Mouse (Mus musculus): ENCODE measurements around the gene Phgr1.

The Phgr1 gene

GRCm38 (mm10) chr2:118790221-118790550 lies 17.6 kb downstream of the Phgr1 start:
- H3K27me3 ChIP-seq (ENCODE audit: insufficient read depth, low read length), result peaks cover 91% of the 10 kb centered on the region
- H3K9me3 ChIP-seq (ENCODE audit: low read length), result no peaks in the 10 kb centered on the region
- H3K4me3 ChIP-seq (replicated peaks; ENCODE audit: low read length), result peak overlapping the region; percentile 68
- TF ChIP-seq POU5F1 (IDR thresholded peaks at IDR 0.05; ENCODE audit: borderline replicate concordance, low read length) (0 out of 2 replicates have a peak, but pooled peaks have one; percentile 4), CTCF (conservative IDR thresholded peaks at IDR 0.05; ENCODE audit: low read length) (no peak)
- H3K36me3 ChIP-seq (ENCODE audit: insufficient read depth, low read length), result no peaks in the 10 kb centered on the region
- H3K4me1 ChIP-seq (replicated peaks; ENCODE audit: low read depth, low read length), result peaks cover 20% of the 10 kb centered on the region

GRCm38 (mm10) chr2:118790551-118791525 lies 18.3 kb downstream of the Phgr1 start:
- no peaks in the 10 kb centered on the region for H3K36me3 ChIP-seq (ENCODE audit: insufficient read depth, low read length)
- H3K4me1 ChIP-seq (replicated peaks; ENCODE audit: low read depth, low read length), result peaks cover 20% of the 10 kb centered on the region
- peaks cover 89% of the 10 kb centered on the region for H3K27me3 ChIP-seq (ENCODE audit: insufficient read depth, low read length)
- H3K4me3 ChIP-seq (replicated peaks; ENCODE audit: low read length), result peak overlapping the region; percentile 68
- H3K9me3 ChIP-seq (ENCODE audit: low read length), result no peaks in the 10 kb centered on the region
- TF ChIP-seq NANOG (IDR thresholded peaks at IDR 0.05; ENCODE audit: borderline replicate concordance, low read length) (no peak), CTCF (conservative IDR thresholded peaks at IDR 0.05; ENCODE audit: low read length) (peak; percentile 82)

GRCm38 (mm10) chr2:118791591-118792258 lies 19.2 kb downstream of the Phgr1 start:
- TF ChIP-seq NANOG (IDR thresholded peaks at IDR 0.05; ENCODE audit: borderline replicate concordance, low read length) (no peak), CTCF (conservative IDR thresholded peaks at IDR 0.05; ENCODE audit: low read length) (no peak), POU5F1 (IDR thresholded peaks at IDR 0.05; ENCODE audit: borderline replicate concordance, low read length) (no peak)
- Histone ChIP-seq H3K36me3 (ENCODE audit: insufficient read depth, low read length) (no peaks in the 10 kb centered on the region), H3K4me1 (replicated peaks; ENCODE audit: low read depth, low read length) (peaks cover 20% of the 10 kb centered on the region), H3K4me3 (replicated peaks; ENCODE audit: low read length) (no peak overlapping the region), H3K9me3 (ENCODE audit: low read length) (no peaks in the 10 kb centered on the region), H3K27me3 (ENCODE audit: insufficient read depth, low read length) (peaks cover 90% of the 10 kb centered on the region)

- Histone ChIP-seq H3K27me3 (ENCODE audit: insufficient read depth, low read length) (peaks cover 90% of the 10 kb centered on the region), H3K4me1 (replicated peaks; ENCODE audit: low read depth, low read length) (peaks cover 20% of the 10 kb centered on the region), H3K36me3 (ENCODE audit: insufficient read depth, low read length) (no peaks in the 10 kb centered on the region), H3K4me3 (replicated peaks; ENCODE audit: low read length) (no peak overlapping the region), H3K9me3 (ENCODE audit: low read length) (no peaks in the 10 kb centered on the region)
- TF ChIP-seq POU5F1 (IDR thresholded peaks at IDR 0.05; ENCODE audit: borderline replicate concordance, low read length), result no peak
- no peak for TF ChIP-seq CTCF (conservative IDR thresholded peaks at IDR 0.05; ENCODE audit: low read length)
- TF ChIP-seq NANOG (IDR thresholded peaks at IDR 0.05; ENCODE audit: borderline replicate concordance, low read length), result no peak
These were observed 19.7 kb downstream of the Phgr1 start for GRCm38 (mm10) chr2:118792259-118792613.

- no peak for TF ChIP-seq CTCF (conservative IDR thresholded peaks at IDR 0.05; ENCODE audit: low read length)
- TF ChIP-seq POU5F1 (IDR thresholded peaks at IDR 0.05; ENCODE audit: borderline replicate concordance, low read length), result no peak
- TF ChIP-seq NANOG (IDR thresholded peaks at IDR 0.05; ENCODE audit: borderline replicate concordance, low read length), result no peak
- Histone ChIP-seq H3K4me1 (replicated peaks; ENCODE audit: low read depth, low read length) (peaks cover 20% of the 10 kb centered on the region), H3K4me3 (replicated peaks; ENCODE audit: low read length) (no peak overlapping the region), H3K9me3 (ENCODE audit: low read length) (no peaks in the 10 kb centered on the region), H3K27me3 (ENCODE audit: insufficient read depth, low read length) (peaks cover 79% of the 10 kb centered on the region), H3K36me3 (ENCODE audit: insufficient read depth, low read length) (no peaks in the 10 kb centered on the region)
These were observed 21.1 kb downstream of the Phgr1 start for GRCm38 (mm10) chr2:118793636-118794035.

GRCm38 (mm10) chr2:118802542-118803118 lies 30.1 kb downstream of the Phgr1 start:
- no peaks in the 10 kb centered on the region for H3K36me3 ChIP-seq (ENCODE audit: insufficient read depth, low read length)
- no peaks in the 10 kb centered on the region for H3K4me1 ChIP-seq (replicated peaks; ENCODE audit: low read depth, low read length)
- no peak overlapping the region for H3K4me3 ChIP-seq (replicated peaks; ENCODE audit: low read length)
- H3K9me3 ChIP-seq (ENCODE audit: low read length), result no peaks in the 10 kb centered on the region
- H3K27me3 ChIP-seq (ENCODE audit: insufficient read depth, low read length), result peaks cover 6% of the 10 kb centered on the region
- no peak for TF ChIP-seq NANOG (IDR thresholded peaks at IDR 0.05; ENCODE audit: borderline replicate concordance, low read length)
- TF ChIP-seq POU5F1 (IDR thresholded peaks at IDR 0.05; ENCODE audit: borderline replicate concordance, low read length), result no peak

- Histone ChIP-seq H3K36me3 (ENCODE audit: insufficient read depth, low read length) (no peaks in the 10 kb centered on the region), H3K4me3 (replicated peaks; ENCODE audit: low read length) (no peak overlapping the region), H3K4me1 (replicated peaks; ENCODE audit: low read depth, low read length) (no peaks in the 10 kb centered on the region), H3K9me3 (ENCODE audit: low read length) (no peaks in the 10 kb centered on the region), H3K27me3 (ENCODE audit: insufficient read depth, low read length) (peaks cover 6% of the 10 kb centered on the region)
- TF ChIP-seq POU5F1 (IDR thresholded peaks at IDR 0.05; ENCODE audit: borderline replicate concordance, low read length) (no peak), NANOG (IDR thresholded peaks at IDR 0.05; ENCODE audit: borderline replicate concordance, low read length) (no peak), CTCF (conservative IDR thresholded peaks at IDR 0.05; ENCODE audit: low read length) (no peak)
These were observed 31.9 kb downstream of the Phgr1 start for GRCm38 (mm10) chr2:118804474-118804873.

- no peaks in the 10 kb centered on the region for H3K4me1 ChIP-seq (replicated peaks; ENCODE audit: low read depth, low read length)
- no peaks in the 10 kb centered on the region for H3K9me3 ChIP-seq (ENCODE audit: low read length)
- TF ChIP-seq CTCF (conservative IDR thresholded peaks at IDR 0.05; ENCODE audit: low read length) (no peak), POU5F1 (IDR thresholded peaks at IDR 0.05; ENCODE audit: borderline replicate concordance, low read length) (no peak), NANOG (IDR thresholded peaks at IDR 0.05; ENCODE audit: borderline replicate concordance, low read length) (no peak)
- H3K27me3 ChIP-seq (ENCODE audit: insufficient read depth, low read length), result peaks cover 6% of the 10 kb centered on the region
- no peak overlapping the region for H3K4me3 ChIP-seq (replicated peaks; ENCODE audit: low read length)
- no peaks in the 10 kb centered on the region for H3K36me3 ChIP-seq (ENCODE audit: insufficient read depth, low read length)
These were observed 32.6 kb downstream of the Phgr1 start for GRCm38 (mm10) chr2:118805137-118805536.
